Mouse (Mus musculus) kidney, adult 8-10 months (tissue): ENCODE measurements at regions not wholly inside any gene's neighbourhood (a gene's known extent, or its start where the extent isn't known, plus 50 kb on each side); places are given as distances from the start of the nearest gene placed in this dataset.
A peak's percentile ranks its signal among the peaks of the same experiment; 100 is the strongest.

Experiments used
- DNase-seq, 2 experiments: peaks; one replicate each; pipeline ENCODE4 v3.0.0; 2022

GRCm38 (mm10) chr10:117526008-117526833 lies 103.1 kb upstream of the Cpm start:
- no peak for DNase-seq

DNA sequence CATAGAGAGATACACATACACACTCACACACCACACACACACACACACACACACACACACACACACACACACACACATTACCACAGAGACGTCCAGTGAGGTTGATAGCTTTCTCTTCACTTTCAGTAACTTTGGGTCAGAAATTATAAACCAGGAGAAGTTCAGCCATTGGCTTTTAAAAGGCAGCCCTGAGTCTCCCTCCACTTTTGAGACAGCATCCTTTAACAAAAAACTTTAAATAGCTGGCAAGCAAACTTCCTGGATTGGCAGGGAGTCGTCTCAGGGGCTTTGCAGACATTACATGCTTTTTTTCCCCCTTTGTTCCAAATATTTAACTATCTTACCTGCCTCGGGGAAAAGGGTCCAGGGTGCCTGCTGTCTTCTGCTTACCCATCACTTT lies 103.7 kb upstream of the Cpm start:
- DNase-seq, result no peak

- no peak for DNase-seq
These were observed 104.3 kb upstream of the Cpm start for GRCm38 (mm10) chr10:117524926-117525565.

DNA sequence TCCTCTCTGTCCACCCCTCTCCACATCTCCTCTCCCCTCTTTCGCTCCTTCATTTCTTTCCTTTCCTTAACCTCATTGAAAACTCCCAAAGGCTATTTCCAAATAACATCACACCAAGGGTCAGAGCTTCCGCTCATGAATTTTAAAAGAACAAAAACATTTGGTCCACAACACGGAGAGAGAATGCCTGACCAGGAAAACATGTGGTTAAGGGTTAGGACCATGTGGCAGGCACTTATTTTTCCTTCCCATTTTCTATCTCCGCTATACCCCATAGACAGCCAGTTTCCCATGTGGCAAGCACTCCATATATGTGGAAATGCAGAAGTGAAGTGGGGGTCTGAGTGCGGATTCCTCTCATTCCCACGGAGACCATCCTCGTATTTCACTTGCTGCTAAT lies 105.2 kb upstream of the Cpm start:
- peak in 1 of 2 experiments; percentile 2 for DNase-seq

DNA sequence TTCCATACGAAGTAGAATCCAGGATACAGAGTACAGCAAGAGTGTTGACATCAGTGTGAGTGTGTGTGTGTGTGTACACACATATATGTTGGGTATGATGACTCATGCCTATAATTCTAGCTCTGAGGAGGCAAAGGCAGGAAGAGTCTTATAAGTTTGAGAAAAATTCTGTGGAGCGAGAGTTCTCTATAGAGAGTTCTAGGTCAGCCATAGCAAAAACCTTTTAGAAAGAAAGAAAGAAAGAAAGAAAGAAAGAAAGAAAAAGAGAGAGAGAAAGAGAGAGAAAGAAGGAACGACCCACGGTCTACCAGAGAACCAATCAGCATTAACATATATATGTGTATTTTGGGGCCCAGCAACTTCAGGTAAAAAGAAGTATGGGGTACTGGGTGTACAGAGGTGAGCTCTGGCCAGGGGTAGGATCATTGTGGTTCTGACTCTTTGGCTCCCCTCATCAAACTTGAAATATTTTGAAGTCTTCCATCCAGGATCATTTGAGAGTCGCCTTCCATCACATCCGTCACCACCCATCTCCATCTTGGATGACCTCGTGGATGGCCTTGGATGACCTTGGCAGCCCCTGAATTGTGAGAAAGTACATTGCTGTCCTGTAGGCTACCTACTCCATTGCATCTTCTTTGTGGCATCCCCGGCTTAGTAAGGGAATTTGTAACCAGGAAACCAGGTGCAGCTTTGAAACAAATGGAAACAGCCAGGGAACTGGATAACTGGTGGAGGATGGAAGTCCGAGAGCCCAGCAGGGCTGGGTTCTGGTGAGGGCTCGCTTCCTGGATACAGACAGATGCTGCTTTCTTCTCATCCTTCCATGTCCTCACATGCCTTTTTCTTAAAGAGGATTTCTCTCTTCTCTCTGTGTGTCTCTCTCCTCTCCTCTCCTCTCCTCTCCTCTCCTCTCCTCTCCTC lies 106.1 kb upstream of the Cpm start:
- DNase-seq, result no peak

DNA sequence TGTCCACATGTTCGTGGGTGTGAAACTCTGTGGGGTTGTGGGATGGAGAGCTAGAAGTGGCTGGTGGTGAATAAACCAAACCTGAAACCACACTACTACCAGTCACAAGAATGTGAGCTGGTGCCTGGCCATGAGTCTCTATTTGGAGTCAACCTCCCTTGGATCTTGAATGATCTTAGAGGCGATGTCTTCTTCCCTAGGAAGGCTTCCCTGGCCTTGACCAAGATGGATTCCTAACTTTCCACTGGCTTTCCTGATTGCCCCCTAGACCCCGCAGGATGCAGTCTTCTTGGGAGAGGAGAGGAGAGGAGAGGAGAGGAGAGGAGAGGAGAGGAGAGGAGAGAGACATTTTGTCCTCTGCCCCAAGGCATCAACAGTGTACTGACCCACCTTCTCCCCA lies 106.9 kb upstream of the Cpm start:
- DNase-seq, result no peak

- no peak for DNase-seq
These were observed 107.7 kb upstream of the Cpm start for GRCm38 (mm10) chr10:117521315-117522270.

DNA sequence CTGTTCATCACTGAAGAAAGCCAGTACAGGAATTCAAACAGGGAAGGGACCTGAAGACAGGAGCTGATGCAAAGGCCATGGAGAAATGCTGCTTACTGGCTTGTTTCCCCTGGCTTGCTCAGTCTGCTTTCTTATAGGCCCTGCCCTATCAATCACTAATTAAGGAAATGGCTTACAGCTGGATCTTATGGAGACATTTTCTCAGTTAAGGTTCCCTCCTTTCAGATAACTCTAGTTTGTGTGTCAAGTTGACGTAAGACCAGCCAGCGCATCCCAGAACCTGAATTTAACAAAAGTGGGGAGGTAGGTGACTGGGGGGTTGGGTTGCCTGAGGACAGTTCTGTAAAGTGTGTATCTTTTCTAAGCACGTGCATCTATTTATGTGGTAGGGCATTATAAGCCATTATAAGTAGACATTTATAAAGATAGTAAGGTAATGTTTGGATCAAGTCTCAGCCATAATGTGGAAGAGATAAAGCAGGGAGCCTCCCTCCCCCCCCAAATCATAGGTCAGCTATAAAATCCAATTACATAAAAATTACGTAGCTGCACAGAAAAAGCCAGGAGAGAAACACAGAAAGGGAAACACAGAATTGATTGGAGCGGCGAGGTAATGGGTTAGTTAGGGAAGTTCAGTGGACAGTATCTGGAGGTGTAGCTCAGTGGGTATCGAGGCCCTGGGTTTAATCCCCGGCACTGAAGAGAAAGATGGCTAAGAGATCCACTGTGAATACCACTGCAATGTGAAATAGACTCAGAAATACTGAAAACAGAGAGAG lies 108.6 kb upstream of the Cpm start:
- no peak for DNase-seq

DNA sequence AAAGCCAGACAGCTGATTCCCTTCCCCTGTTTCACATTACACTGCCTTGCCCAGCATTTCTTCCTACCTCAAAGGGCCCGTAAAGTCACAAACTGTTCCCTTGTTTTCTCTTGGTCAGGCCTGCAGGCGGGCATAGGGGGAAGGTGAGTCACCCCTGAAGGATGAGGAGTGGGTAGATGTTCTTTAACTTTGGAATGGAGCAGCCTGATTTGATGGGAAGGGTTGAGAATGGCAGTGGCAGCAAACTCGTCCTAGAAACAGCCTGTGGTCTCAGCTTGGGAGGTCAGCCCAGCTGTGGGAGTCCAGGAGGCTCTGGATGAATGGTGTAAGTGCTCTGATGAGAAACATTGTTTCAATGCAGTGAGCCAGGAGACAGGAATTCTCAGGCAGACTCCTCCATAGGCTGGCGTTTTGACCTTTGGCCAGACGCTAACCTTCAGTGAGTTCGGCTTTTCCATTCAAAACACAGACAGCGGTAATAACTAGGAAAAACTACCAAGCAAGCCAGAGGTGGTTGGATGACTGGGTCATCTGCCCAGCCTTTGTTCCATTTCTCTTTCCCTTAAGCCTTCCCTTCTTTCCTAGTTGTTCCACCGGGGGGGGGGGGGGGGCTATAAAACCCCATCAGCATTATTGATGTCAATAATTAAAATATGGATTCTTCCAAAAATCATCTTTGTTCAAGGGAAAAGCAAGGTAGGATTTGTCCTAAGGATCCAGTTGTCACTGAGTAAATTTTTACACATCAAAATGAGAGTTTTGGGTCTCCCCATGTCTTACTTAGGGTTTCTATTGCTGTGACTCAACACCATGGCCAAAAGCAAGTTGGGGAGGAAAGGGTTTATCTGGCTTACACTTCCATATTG lies 109.4 kb upstream of the Cpm start:
- DNase-seq, result peak; percentile 26 to 47

GRCm38 (mm10) chr10:117518793-117519669 lies 110.3 kb upstream of the Cpm start:
- no peak for DNase-seq

DNA sequence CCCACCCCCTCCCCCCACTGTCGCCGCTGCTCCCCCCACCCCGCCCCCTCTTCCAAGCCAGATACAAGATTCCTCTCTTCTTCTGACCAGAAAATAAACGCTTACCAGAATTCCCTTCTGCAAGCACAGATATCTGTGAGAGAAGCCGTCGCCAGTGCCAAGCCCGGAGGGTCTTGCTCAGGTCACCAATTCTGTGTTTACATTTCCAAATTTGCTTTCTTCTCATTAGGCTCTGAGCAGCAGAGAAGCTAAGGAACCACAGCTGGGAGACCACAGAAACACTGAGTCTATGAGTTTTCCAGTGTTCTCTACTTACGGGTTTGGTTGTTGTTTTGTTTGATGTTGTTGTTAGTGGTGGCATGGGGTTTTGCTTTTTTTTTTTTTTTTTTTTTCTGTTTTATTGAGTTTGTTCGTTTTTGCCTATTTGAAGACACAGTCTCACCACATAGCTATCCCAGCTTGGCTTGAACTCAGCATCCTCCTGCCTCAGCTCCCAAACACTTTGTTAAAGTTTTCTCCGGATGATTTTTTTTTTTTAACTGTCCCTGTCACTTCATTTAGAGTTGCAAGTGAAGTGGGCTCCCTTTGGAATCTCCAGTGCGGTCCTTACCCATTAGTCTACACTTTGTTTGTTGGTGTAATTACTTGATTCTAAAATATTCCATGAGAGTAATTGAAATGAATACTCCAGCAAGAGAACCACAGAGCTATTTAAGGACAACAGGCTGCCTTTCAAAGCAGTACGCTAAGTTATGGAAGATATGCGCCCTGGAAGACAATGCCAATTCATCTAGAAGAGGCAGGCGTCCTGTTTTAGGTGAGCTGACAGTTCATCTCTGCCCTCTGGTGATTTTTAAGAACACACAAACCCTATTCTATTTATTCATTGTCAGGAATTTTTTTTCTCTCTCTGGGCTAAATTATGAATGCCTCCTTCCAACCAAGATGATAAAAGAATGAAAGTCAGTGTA lies 111.2 kb upstream of the Cpm start:
- DNase-seq, result no peak

- no peak for DNase-seq
These were observed 112.1 kb upstream of the Cpm start for GRCm38 (mm10) chr10:117517071-117517714.

- no peak for DNase-seq
These were observed 112.8 kb upstream of the Cpm start for GRCm38 (mm10) chr10:117516510-117516909.

GRCm38 (mm10) chr10:117515777-117516501 lies 113.4 kb upstream of the Cpm start:
- peak in 1 of 2 experiments; percentile 29 for DNase-seq

DNA sequence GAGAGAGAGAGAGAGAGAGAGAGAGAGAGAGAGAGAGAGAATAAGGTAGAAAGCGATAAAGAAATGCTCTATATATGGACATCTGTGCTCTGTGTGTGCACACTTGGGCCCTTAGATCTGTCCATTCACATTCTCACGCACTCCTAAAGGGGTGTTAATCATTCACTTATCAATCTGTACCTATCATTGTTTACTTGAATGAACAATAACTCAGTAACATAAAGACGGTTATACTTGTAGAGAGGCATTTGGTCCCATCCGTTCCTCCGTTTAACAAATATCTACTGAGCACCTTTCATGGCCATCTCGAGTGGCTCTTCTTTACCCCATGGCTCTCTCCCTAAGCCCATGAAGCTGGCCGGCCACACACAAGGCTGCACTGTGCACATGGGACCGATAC lies 114.3 kb upstream of the Cpm start:
- DNase-seq, result no peak

- no peak for DNase-seq
These were observed 115.3 kb upstream of the Cpm start for GRCm38 (mm10) chr10:117513925-117514546.
